Mouse (Mus musculus) cortical plate, adult 2 months (tissue): ENCODE measurements around the gene Sec24a.

Source experiments
- CTCF ChIP-seq: fragments of 200-500 bp; IDR thresholded peaks from 2 replicates; pipeline ENCODE4 v1.5.1; 2011; ENCODE audit warnings: mild to moderate bottlenecking, control low read depth, low read length; ENCODE audit not compliant: insufficient read depth; ENCODE audit errors: extremely low read depth
- POLR2A ChIP-seq: fragments of 200-500 bp; IDR thresholded peaks from 2 replicates; pipeline ENCODE4 v1.6.1; 2011; ENCODE audit warnings: mild to moderate bottlenecking, low read length, control low read depth; ENCODE audit not compliant: insufficient read depth; ENCODE audit errors: extremely low read depth

DNA sequence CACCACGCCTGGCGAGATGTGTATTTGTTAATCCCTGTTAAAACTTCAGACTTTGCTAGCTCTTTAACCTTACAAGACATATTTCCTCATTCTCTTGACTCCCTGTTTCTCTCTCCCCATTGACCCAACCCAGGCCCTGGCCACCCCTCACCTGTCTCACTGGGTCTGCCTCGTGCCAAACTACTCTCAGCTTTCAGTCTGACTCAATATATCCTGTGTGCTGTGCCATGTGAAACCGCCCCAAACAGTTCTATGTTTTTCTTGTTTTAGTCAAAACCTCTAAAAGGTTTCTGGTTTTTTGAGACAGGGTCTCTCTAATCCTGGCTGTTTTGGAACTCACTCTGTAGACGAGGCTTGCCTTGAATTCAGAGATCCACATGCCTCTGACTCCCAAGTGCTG lies 2.2 kb downstream of the Sec24a start:
- TF ChIP-seq CTCF (no peak), POLR2A (no peak)
